Mouse (Mus musculus): ENCODE measurements around the gene Rabep2. TPM values are rescaled to one million over a fixed set of nuclear protein-coding genes. Genes with fewer than 3 reads are reported as not detected.

Gene Rabep2
- polyA plus RNA-seq, 1 experiment from 2014 or later, result 23.3 TPM

DNA sequence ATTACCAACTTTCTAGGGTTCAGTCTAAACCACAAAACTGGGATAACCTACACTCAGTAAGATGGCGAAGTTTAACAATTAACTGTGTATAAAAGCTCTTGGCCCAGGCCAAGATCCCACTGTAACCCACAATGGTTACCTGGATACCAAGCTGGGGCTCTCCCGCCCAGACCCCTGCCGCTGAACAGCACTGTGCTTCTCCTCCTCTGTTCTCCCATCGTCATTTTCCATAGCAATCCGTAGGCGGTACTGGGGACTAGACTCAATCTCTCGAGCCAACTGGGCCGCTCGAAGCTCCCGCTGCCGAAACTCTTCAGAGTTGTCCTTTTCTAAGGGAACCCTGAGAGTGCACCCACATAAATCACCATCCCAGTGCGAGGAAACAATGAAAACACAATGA, 69.4 kb downstream of the Rabep2 start:
- H3K4me2 ChIP-seq, result no peak overlapping the region
- peaks cover 83% of the 10 kb centered on the region for H3K36me3 ChIP-seq
- WGBS, result 94% methylated on average over 12 of the region's 12 CpGs
- H3K9ac ChIP-seq, result no peak overlapping the region
- no peak overlapping the region for H3K4me3 ChIP-seq
- no peaks in the 10 kb centered on the region for H3K9me3 ChIP-seq (replicated peaks)
- no peak overlapping the region for H3K27ac ChIP-seq (ENCODE audit: poor library complexity, severe bottlenecking)
- H3K27me3 ChIP-seq (replicated peaks), result no peaks in the 10 kb centered on the region
- no peak for ATAC-seq (ENCODE audit: insufficient number of reproducible peaks, low FRiP score)
- peaks cover 8% of the 10 kb centered on the region for H3K4me1 ChIP-seq (replicated peaks)

Other genes with a start within 250 kb of the Rabep2 start
- 44.7 and 48.1 TPM in 2 replicates for gene Xpo6, start 228.3 kb upstream of the Rabep2 start, polyA plus RNA-seq (2016; fragmentation: Nextera tagmentation; extraction: Ambion mirVana)
- 24.0 and 24.5 TPM in 2 replicates for gene Sbk1, start 156.1 kb upstream of the Rabep2 start, polyA plus RNA-seq (2016; fragmentation: Nextera tagmentation; extraction: Ambion mirVana)
- 3.4 and 3.8 TPM in 2 replicates for gene Lat, start 59.2 kb upstream of the Rabep2 start, polyA plus RNA-seq (2016; fragmentation: Nextera tagmentation; extraction: Ambion mirVana)
- gene Spns1, start 51.3 kb upstream of the Rabep2 start, polyA plus RNA-seq (2016; fragmentation: Nextera tagmentation; extraction: Ambion mirVana), result 45.1 TPM in 2 replicates
- gene Nfatc2ip, start 32.0 kb upstream of the Rabep2 start, polyA plus RNA-seq (2016; fragmentation: Nextera tagmentation; extraction: Ambion mirVana), result 1.7 and 2.2 TPM in 2 replicates
- gene Cd19, start 13.9 kb upstream of the Rabep2 start, polyA plus RNA-seq (2016; fragmentation: Nextera tagmentation; extraction: Ambion mirVana), result not detected in 2 replicates
- gene Atp2a1, start 34.3 kb downstream of the Rabep2 start, polyA plus RNA-seq (2016; fragmentation: Nextera tagmentation; extraction: Ambion mirVana), result 1.7 and 3.2 TPM in 2 replicates
- 43.2 and 45.1 TPM in 2 replicates for gene Sh2b1, start 46.7 kb downstream of the Rabep2 start, polyA plus RNA-seq (2016; fragmentation: Nextera tagmentation; extraction: Ambion mirVana)
- 167 and 168 TPM in 2 replicates for gene Tufm, start 58.6 kb downstream of the Rabep2 start, polyA plus RNA-seq (2016; fragmentation: Nextera tagmentation; extraction: Ambion mirVana)
- 49.7 and 52.5 TPM in 2 replicates for gene Atxn2l, start 74.7 kb downstream of the Rabep2 start, polyA plus RNA-seq (2016; fragmentation: Nextera tagmentation; extraction: Ambion mirVana)
- gene Eif3c, start 137.7 kb downstream of the Rabep2 start, polyA plus RNA-seq (2016; fragmentation: Nextera tagmentation; extraction: Ambion mirVana), result 148 and 151 TPM in 2 replicates
- 0.27 and 0.40 TPM in 2 replicates for gene Apobr, start 156.2 kb downstream of the Rabep2 start, polyA plus RNA-seq (2016; fragmentation: Nextera tagmentation; extraction: Ambion mirVana)
- gene Cln3, start 157.1 kb downstream of the Rabep2 start, polyA plus RNA-seq (2016; fragmentation: Nextera tagmentation; extraction: Ambion mirVana), result 20.0 and 24.5 TPM in 2 replicates
- not detected in 2 replicates for gene Il27, start 166.2 kb downstream of the Rabep2 start, polyA plus RNA-seq (2016; fragmentation: Nextera tagmentation; extraction: Ambion mirVana)
- gene Nupr1, start 202.1 kb downstream of the Rabep2 start, polyA plus RNA-seq (2016; fragmentation: Nextera tagmentation; extraction: Ambion mirVana), result 3.1 and 3.6 TPM in 2 replicates
- gene Sgf29, start 220.6 kb downstream of the Rabep2 start, polyA plus RNA-seq (2016; fragmentation: Nextera tagmentation; extraction: Ambion mirVana), result 26.9 and 27.2 TPM in 2 replicates
- 3.7 TPM in 2 replicates for gene Sult1a1, start 247.7 kb downstream of the Rabep2 start, polyA plus RNA-seq (2016; fragmentation: Nextera tagmentation; extraction: Ambion mirVana)